Mouse (Mus musculus) limb, embryonic 11.5 days (tissue): ENCODE measurements at regions not wholly inside any gene's neighbourhood (a gene's known extent, or its start where the extent isn't known, plus 50 kb on each side); places are given as distances from the start of the nearest gene placed in this dataset.
A peak's percentile ranks its signal among the peaks of the same experiment; 100 is the strongest.

Experiments used
- ATAC-seq: fragments of 200-750 bp; cut with Nextera tagmentation; 2 replicates; pipeline ENCODE4 v1.8.0; 2017; ENCODE audit warnings: low read depth; ENCODE audit not compliant: insufficient number of reproducible peaks, low FRiP score, low TSS enrichment
- DNase-seq: peaks from one replicate; pipeline ENCODE4 v3.0.0-alpha.2; 2015; ENCODE audit warnings: low spot score
- H3K27ac ChIP-seq: fragments of 300-500 bp; sonication (generic); replicated peaks from 2 replicates; pipeline ENCODE4 v1.5.1; 2014; ENCODE audit warnings: low read depth, mild to moderate bottlenecking, low read length
- H3K27me3 ChIP-seq: fragments of 300-500 bp; sonication (generic); 2 replicates; pipeline ENCODE4 v1.6.1; 2014; ENCODE audit warnings: mild to moderate bottlenecking, low read length, mixed read lengths; ENCODE audit not compliant: control insufficient read depth, insufficient read depth
- H3K36me3 ChIP-seq: fragments of 300-500 bp; sonication (generic); 2 replicates; pipeline ENCODE4 v1.6.1; 2014; ENCODE audit warnings: mild to moderate bottlenecking, low read length, moderate library complexity, mixed read lengths; ENCODE audit not compliant: control insufficient read depth, insufficient read depth
- H3K4me1 ChIP-seq: fragments of 300-500 bp; sonication (generic); 2 replicates; pipeline ENCODE4 v1.6.1; 2014; ENCODE audit warnings: low read length, mixed read lengths; ENCODE audit not compliant: control insufficient read depth, insufficient read depth
- H3K4me2 ChIP-seq: fragments of 300-500 bp; sonication (generic); 2 replicates; pipeline ENCODE4 v1.6.1; 2014; ENCODE audit warnings: low read depth, mild to moderate bottlenecking, moderate library complexity; ENCODE audit not compliant: severe bottlenecking
- H3K4me3 ChIP-seq: fragments of 300-500 bp; sonication (generic); 2 replicates; pipeline ENCODE4 v1.5.1; 2014; ENCODE audit warnings: low read depth, low read length
- H3K9ac ChIP-seq: fragments of 300-500 bp; sonication (generic); 2 replicates; pipeline ENCODE4 v1.6.1; 2014; ENCODE audit warnings: mild to moderate bottlenecking, low read length
- H3K9me3 ChIP-seq: fragments of 300-500 bp; sonication (generic); 2 replicates; pipeline ENCODE4 v1.6.1; 2016; ENCODE audit warnings: low read length; ENCODE audit not compliant: control insufficient read depth
- WGBS: fragments of 180-500 bp; shearing (Covaris S2); extraction: QIAGEN DNeasy Blood & Tissue Kit; methylation state at CpG from one replicate; pipeline ENCODE4 v1.1.7; 2014; 5-methylcytosine and 5-hydroxymethylcytosine counted together

DNA sequence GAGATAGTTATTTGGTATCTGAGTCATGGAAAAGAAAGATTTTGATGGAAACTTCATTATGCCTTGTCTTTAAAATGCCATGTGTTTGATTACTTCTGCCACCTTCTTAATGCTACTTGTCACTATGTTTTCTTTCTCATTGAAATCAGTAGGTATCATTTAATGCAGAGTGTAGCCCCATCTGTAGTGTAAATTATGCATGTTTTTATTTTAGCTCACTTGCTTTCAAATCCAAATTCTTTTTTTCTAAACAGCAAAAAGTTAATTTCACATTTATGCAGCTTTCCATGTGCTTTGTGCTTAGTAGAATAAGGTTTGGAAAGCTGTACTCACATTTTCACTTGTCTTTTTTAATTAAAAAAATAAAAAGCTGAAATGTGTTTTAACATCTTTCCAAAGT is 748.0 kb upstream of the Epha7 start:
- Histone ChIP-seq H3K27me3 (no peaks in the 10 kb centered on the region), H3K4me3 (no peak overlapping the region)

GRCm38 (mm10) chr4:28065828-28066227 is 747.1 kb upstream of the Epha7 start:
- WGBS: 72% methylated on average over 1 of the region's 1 CpGs
- ATAC-seq (no peak), DNase-seq (no peak)
- H3K4me2 ChIP-seq: no peak overlapping the region
- H3K27ac ChIP-seq: no peak overlapping the region
- no peaks in the 10 kb centered on the region for H3K27me3 ChIP-seq
- no peak overlapping the region for H3K4me3 ChIP-seq
- no peak overlapping the region for H3K9ac ChIP-seq
- no peaks in the 10 kb centered on the region for H3K9me3 ChIP-seq
- no peaks in the 10 kb centered on the region for H3K36me3 ChIP-seq
- H3K4me1 ChIP-seq: no peaks in the 10 kb centered on the region

More for the DNA sequence above, 748.0 kb upstream of the Epha7 start:
- no peak for DNase-seq
- Histone ChIP-seq H3K27ac (no peak overlapping the region), H3K4me2 (no peak overlapping the region), H3K4me1 (no peaks in the 10 kb centered on the region), H3K9me3 (no peaks in the 10 kb centered on the region), H3K9ac (no peak overlapping the region), H3K36me3 (no peaks in the 10 kb centered on the region)
- no peak for ATAC-seq

DNA sequence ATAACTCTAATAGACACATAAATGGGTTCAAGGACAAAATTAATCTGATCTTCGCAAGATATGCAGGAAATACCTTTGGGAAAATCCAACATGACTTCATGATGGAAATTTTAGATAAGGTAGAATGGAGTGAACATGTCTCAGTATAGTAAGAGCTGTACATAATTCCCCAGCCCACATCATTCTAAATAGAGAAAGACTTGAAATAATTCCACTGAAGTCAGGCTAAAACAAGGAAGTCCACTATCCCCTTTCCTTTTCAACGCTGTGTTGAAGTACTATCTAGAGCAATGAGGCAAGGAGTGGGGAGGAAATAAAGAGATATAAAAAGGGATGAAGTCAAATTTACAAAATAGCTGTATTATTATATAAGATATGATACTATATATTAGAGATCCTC is 733.9 kb upstream of the Epha7 start:
- Histone ChIP-seq H3K4me2 (no peak overlapping the region), H3K27me3 (no peaks in the 10 kb centered on the region), H3K4me1 (no peaks in the 10 kb centered on the region), H3K9me3 (no peaks in the 10 kb centered on the region), H3K27ac (no peak overlapping the region), H3K9ac (no peak overlapping the region), H3K4me3 (no peak overlapping the region), H3K36me3 (no peaks in the 10 kb centered on the region)
- 92% methylated on average over 2 of the region's 2 CpGs for WGBS
- DNase-seq (no peak), ATAC-seq (no peak)

DNA sequence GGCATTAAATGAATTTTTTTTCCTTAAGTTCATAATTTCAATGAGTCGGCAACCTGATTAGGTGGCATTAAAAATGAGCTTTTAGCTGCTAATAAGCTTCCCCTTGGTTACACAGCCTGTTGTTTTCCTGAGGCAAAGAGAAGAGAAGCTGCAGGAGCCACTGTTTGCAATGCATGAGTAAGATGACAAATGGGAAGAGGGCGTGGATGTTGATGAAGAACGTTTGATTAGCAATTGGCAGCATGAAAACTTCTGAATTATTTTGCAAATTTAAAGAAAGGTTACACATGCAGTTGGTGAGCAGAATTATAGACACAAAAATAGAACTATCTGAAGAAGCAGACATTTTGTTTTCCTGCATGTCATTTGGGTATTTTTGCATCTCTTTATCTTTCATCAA is 720.1 kb upstream of the Epha7 start:
- Histone ChIP-seq H3K9ac (no peak overlapping the region), H3K27me3 (no peaks in the 10 kb centered on the region), H3K9me3 (no peaks in the 10 kb centered on the region), H3K27ac (no peak overlapping the region), H3K4me2 (no peak overlapping the region), H3K36me3 (no peaks in the 10 kb centered on the region), H3K4me3 (no peak overlapping the region), H3K4me1 (no peaks in the 10 kb centered on the region)
- ATAC-seq: no peak
- 61% methylated on average over 3 of the region's 3 CpGs for WGBS
- DNase-seq: no peak

DNA sequence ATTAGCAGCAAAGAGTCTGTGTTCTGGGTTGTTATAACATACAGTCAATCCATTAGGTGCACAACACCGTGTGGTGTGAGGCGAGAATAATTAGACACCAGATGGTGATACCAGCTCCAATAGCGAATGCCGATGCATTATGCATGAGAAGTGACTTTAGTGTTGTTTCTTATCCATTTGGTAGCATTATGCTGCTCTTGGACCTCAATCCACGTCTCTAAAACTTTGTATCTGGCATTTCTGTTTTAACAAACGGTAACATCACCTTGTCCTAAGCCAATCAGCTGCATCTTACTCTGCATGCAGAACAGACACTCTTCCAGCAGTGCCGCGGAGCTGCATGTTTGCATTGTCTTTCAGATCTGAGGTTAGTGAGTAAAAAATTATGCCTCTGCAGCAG is 669.8 kb upstream of the Epha7 start:
- 83% methylated on average over 8 of the region's 8 CpGs for WGBS
- Histone ChIP-seq H3K4me1 (no peaks in the 10 kb centered on the region), H3K4me3 (no peak overlapping the region), H3K36me3 (no peaks in the 10 kb centered on the region), H3K9me3 (no peaks in the 10 kb centered on the region), H3K9ac (no peak overlapping the region), H3K27me3 (no peaks in the 10 kb centered on the region), H3K27ac (no peak overlapping the region), H3K4me2 (no peak overlapping the region)
- ATAC-seq (no peak), DNase-seq (no peak)

- DNase-seq: no peak
- Histone ChIP-seq H3K27me3 (no peaks in the 10 kb centered on the region), H3K4me2 (no peak overlapping the region), H3K27ac (no peak overlapping the region), H3K4me1 (no peaks in the 10 kb centered on the region), H3K9me3 (no peaks in the 10 kb centered on the region), H3K4me3 (no peak overlapping the region), H3K9ac (no peak overlapping the region), H3K36me3 (no peaks in the 10 kb centered on the region)
- no peak for ATAC-seq
- 75% methylated on average over 2 of the region's 2 CpGs for WGBS
Observed at GRCm38 (mm10) chr4:28155116-28155515, 657.8 kb upstream of the Epha7 start.

DNA sequence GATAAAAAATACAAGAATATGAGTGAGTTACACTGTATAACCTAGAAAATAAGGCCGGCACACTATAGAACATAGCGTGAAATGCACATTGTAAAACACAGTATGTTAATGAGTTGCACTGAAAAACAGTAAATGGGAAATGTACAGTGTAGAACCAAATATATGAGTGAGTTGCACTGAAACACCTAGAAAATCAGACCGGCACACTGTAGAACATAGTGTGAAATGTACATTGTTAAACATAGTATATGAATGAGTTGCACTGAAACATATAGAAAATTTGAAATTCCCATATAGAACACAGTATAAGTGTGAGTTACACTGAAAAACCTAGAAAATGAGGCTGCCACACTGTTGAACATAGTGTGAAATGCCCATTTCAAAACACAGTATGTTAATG is 636.2 kb upstream of the Epha7 start:
- WGBS: 76% methylated on average over 3 of the region's 3 CpGs
- peak; percentile 47 for DNase-seq
- H3K9ac ChIP-seq: no peak overlapping the region

GRCm38 (mm10) chr4:28190861-28191260 is 622.1 kb upstream of the Epha7 start:
- no peaks in the 10 kb centered on the region for H3K9me3 ChIP-seq
- no peaks in the 10 kb centered on the region for H3K27me3 ChIP-seq
- no peak overlapping the region for H3K4me3 ChIP-seq
- WGBS: 87% methylated on average over 5 of the region's 5 CpGs
- no peak overlapping the region for H3K27ac ChIP-seq
- H3K4me2 ChIP-seq: no peak overlapping the region
- H3K36me3 ChIP-seq: no peaks in the 10 kb centered on the region
- no peak overlapping the region for H3K9ac ChIP-seq
- no peak for ATAC-seq
- no peaks in the 10 kb centered on the region for H3K4me1 ChIP-seq
- DNase-seq: no peak

More for the DNA sequence above, 636.2 kb upstream of the Epha7 start:
- no peak overlapping the region for H3K27ac ChIP-seq
- no peaks in the 10 kb centered on the region for H3K27me3 ChIP-seq
- H3K4me2 ChIP-seq: no peak overlapping the region
- no peaks in the 10 kb centered on the region for H3K36me3 ChIP-seq
- no peaks in the 10 kb centered on the region for H3K9me3 ChIP-seq
- no peaks in the 10 kb centered on the region for H3K4me1 ChIP-seq
- peak; percentile 100 for ATAC-seq
- H3K4me3 ChIP-seq: no peak overlapping the region

- no peaks in the 10 kb centered on the region for H3K36me3 ChIP-seq
- no peaks in the 10 kb centered on the region for H3K4me1 ChIP-seq
- H3K27me3 ChIP-seq: no peaks in the 10 kb centered on the region
- no peaks in the 10 kb centered on the region for H3K9me3 ChIP-seq
- no peak overlapping the region for H3K4me3 ChIP-seq
- ATAC-seq: no peak
- DNase-seq: no peak
- no peak overlapping the region for H3K9ac ChIP-seq
- H3K27ac ChIP-seq: no peak overlapping the region
- no peak overlapping the region for H3K4me2 ChIP-seq
- WGBS: 77% methylated on average over 2 of the region's 2 CpGs
Observed at GRCm38 (mm10) chr4:28227594-28228208, 585.2 kb upstream of the Epha7 start.
